Mouse (Mus musculus): ENCODE results near the gene Zc2hc1c.

The Zc2hc1c gene

DNA sequence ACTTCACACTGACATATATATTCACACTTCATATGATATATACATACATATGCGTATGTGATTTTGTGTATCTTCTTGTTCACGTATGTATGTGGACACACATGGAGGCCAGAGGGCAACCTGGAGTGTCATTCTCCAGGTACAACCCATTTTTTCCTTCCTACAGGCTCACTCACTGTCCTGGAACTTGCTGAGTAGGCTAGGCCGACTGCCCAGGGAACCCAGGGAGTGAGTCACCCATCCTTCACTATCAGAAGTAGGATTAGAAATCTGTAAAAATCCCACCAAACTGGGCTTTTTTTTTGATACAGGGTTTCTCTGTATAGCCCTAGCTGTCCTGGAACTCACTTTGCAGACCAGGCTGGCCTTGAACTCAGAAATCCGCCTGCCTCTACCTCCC is 3.4 kb upstream of the Zc2hc1c start:
- no peak for DNase-seq

DNA sequence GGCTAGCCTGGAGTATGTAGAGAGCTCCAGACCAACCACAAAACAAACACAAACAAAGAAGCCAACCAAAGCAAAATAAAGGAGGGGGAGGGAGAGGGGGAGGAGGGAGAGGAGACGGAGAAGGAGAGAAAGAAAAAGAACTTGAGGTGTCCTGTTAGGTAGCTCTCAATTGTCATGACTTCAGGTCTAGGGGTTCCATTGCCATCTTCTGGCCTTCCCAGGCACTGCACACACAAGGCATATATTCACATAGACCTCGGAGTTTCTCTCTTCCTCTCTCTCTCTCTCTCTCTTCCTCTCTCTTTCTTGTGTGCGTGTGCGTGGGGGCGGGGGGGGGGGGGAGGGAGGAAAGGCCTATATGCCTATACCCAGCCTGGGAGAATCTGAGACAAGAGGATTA is 1.4 kb upstream of the Zc2hc1c start:
- DNase-seq = peak; percentile 36 to 57

GRCm38 (mm10) chr12:85287809-85288485 is 444 bp upstream of the Zc2hc1c start, which contains the start of gene Acyp1:
Gene Acyp1, minus strand, starts transcription at chr12:85288438.
- DNase-seq = no peak

DNA sequence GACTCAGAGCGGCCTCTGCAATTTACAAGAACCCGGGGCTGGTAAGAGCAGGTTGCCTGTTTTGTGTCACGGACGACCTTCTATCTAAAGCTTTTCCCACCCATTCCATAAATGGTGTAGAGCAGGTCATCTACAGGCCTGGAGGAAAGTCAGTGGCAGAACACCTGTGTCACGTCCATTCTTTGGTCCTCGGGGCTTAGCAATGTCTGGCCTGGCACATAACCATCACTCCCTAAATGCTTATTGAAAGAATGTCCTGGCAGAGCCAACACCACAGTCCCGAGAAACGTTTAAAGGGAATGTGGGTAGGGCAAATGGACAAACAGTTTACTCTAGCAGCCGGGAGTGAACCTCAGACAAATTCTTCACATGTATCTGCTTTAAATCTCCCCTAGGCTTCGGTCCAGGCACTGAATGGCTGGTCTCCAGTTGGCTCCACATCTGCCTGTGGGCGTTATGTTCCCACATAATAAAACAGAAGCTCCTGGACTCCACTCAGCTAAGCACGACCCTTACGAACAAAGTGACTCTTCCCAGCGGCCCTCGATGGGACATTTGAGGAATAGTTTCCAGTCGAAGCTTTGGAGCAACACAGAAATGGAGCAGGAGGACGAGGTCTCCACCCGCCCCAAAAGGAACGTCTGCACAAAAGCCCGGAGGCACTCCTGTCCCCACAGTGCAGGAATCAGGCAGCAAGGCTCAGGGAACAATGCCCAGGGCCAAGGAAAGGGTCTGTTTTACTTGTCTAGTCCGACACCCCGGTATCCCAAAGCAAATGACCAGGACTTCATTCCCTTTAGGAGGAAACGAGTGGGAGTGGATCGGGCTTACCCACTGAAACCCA is 988 bp downstream of the Zc2hc1c start:
- DNase-seq = no peak

DNA sequence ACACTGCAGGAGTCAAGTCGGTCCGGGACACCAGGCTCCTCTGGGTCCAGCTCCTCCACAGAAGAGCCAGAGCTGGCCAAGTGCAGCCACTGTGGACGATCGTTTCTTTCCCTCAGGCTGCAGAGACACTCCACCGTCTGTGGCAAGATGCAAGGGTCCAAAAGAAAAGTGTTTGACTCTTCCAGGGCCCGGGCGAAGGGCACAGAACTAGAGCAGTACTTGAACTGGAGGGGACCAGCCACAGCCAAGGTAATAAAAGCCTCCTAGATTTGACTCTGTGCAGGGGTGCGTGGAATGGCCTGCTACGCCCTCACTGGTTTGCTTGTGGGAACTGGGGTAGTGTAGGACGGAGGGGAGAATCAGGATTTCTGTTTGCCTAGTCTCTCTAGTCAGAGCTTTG is 2.2 kb downstream of the Zc2hc1c start:
- DNase-seq = no peak

- DNase-seq = no peak
Observed at GRCm38 (mm10) chr12:85291541-85291940, 3.1 kb downstream of the Zc2hc1c start.

DNA sequence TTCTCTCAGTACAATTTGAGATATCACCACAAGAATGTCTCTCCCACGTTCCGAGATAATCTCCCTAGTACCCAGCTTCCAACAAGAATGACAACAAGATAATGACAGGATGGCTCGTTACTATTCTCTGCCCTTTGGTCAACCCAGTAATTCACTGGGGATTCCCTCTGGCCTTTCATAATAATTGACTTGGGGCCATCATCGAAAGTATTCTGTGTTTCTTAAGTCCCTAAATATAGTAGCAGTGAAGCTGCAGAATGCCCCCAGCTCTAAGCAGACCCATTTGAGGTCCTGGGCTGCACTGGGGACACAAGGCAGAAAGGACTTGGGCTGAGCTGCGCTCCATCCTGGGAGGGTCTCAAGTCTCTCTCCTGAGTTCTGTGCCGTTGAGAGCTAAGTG is 3.9 kb downstream of the Zc2hc1c start:
- DNase-seq = no peak

GRCm38 (mm10) chr12:85292906-85293305 is 4.5 kb downstream of the Zc2hc1c start:
- DNase-seq = no peak

DNA sequence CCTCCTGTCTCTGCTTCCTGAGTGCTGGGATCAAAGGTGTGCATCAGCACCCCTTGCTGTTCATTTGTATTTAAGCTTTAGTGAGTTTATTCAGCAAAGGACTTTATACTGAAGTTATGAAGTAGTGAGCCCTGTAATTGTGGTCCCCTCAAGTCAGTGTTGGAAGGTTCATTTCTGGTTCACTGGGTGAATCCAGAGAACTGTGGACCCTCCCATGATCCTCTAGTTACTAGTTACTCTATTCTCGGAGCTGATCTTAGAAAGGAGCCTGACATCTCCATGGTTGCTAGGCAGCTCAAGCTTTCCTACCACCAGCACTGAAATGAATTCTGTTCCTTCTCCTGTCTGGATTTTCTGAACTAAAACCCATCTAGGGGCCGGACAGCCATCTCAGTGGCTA is 7.1 kb downstream of the Zc2hc1c start:
- no peak for DNase-seq

DNA sequence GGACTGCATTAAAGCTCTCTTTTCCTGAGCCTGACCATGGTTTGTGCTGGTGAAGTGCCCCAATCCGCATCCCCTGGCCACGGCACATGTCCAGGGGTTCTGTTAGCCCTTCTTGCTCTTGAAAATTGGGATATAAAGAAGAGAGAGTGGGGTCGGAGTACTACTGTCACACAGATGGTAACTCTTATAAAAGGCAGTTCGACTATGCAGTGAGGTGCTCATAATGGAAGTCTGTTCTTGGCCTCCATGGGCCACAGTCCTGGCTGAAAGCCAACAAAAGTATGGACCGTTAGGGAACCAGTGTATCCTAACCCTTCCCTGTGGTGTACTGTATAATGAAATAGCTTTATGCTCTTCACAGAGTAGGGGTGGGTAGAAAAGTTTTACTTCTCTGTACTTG is 8.5 kb downstream of the Zc2hc1c start:
- no peak for DNase-seq

DNA sequence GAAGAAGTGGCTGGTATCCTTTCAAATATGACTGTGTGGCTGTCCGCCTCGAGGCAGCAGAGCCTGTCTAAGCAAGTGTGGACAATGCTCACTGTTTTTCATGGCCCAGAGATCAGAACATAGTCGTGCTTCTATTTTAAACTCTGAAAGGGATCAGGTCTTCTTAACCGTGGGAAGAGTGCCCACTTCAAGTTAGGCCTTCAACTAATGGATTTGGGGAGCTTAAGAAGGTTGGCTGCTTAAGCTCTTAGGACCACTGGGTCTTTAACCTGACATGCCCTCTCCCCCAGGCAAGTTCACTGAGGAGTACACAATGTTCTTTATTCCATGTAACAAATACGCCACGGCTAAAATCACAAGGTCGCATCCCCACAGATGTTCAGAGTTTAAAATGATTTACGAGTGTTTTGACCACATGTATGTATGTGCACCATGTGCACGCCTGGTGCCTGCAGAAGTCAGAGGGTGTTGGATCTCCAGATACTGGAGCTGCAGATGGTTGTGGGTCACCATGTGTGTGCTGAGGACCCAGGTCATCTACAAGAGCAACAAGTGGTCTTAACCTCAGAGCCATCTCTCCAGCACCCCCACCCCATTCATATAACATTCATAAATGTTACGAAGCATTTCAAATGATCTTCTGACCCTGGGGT is 9.1 kb downstream of the Zc2hc1c start:
- DNase-seq = no peak

DNA sequence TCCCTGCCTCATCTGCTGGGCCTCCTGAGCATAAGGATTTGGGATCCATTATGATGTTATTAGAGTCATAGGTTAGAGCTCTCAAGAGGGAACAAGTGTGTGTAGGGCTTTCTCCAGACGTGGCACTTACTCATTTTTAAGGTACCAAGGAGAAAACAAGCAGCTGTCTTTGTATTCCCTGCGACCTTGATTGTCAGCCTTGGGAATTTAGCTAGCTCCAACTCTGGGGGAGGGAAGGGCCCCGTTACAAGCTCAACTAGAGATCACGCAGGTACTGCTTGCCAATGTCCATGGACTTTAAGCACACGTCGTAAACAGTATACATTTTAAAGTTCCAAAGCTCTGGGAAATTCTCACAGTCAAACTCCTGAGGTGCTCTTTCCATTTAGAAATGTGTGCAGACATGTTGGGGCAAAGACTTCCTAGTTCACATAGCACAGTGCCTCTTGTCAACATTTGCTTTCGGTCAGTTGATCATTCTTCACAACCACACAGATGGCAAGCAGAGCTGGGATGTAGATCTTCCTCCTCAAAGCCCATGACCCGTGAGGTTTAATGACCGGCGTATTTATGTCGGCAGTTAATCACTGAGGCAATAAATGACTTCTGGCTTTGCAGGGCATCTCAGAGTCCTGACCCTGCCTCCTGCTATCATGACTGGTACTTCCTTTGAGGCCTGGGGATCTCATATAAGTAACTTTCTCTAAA is 9.9 kb downstream of the Zc2hc1c start:
- no peak for DNase-seq

DNA sequence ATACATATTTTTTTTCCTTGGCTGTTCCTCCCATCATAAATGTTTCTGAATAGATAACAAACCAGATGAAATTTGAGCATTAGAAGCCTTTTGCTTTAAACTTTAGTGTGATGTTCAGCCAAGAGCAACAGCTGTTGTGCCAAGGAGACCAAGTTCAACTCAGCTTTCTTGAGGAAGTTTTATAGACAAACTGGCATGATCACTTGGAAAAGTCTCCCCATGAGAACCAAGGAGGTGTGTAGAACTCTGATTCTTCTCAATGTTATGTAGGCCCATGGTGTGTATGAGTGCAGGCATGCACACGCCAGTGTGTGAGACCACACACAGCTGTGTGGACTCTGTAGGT is 10.4 kb downstream of the Zc2hc1c start:
- DNase-seq = no peak

DNA sequence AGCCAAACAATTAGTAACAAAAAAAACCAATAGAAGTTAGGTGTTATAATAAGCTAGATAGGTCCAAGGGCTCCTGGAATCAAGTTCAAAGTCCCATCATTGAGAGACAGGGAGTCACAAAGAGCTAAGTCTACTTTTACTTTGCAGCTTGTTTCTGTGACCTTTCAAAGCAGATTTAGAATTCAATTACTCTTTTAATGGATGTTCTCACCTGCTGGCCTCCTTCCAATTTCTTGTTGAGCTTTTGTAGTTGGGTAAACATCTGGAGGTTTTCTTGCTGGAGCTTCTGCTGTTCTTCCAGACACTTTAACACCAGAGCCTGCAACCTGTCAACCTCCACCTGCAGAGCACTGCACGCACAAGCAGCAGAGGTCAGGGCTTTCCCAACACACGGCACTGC is 14.9 kb downstream of the Zc2hc1c start:
- no peak for DNase-seq

DNA sequence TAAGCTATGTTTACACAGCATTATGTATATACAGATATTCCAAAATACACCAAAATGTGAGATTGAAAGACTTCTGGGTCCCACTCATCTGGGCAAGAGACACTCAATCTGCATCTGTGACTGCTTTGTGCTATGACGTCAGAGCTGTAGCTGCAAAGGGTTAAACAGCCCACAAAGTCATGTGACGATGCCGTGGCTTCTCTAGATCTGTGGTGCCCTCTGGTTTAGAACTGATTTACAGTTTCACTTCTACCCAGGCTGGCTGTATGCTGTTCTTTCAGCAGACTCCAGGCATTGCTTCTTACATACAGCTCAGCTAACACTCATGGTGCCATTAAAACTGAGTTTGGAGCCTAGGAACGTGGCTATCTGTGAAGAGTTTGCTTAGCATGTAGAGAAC is 16.3 kb downstream of the Zc2hc1c start:
- DNase-seq = peak; percentile 76 to 81

DNA sequence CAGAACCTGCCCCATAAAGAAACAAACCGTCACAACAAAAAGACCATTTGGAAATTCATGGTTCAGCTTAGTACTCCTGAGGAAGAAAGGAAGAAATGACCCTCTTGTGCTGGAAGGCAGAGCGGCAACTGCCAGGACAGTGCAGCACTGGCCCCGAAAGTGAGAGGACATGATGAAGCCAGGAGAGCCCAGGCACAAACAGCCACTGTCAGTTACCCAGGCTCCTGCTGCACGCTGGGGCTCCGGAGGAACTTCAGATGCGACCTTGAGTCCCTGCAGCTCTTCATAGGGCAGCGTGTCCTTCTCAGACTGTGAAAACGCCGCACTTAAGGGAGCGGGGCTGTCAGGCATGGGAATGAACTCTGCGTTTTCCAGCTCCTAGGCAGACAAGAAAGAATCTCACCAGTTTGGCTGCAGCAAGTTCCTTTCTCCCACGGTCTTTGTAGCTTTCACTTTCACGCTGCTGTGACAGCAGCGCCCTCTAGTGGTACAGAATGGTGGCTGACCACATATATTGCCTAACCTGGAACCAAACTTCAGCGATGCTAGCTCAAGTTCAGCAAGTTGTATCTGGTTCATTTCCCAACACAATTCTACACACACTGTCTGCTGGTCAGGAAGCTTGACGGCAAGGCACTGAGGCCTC is 17.0 kb downstream of the Zc2hc1c start:
- DNase-seq = peak; percentile 86 to 87

DNA sequence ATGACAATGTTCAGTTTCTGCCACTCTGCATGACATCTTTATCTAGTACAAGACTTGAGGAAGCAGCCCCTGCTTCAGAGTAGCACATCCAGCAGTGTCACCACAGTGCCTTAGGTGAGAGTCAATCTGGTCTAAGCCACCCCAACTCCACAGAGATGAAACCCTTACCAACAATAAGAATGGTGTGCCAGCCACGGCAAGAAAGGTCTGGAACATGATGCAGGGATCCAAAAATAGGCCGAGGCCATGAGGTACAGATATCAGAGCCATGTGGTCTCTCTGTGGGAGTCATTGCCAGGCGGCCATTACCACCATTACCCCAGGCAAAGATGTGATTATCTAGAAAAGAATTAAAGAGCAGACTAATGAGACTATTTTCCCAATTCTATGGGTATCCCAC is 20.3 kb downstream of the Zc2hc1c start:
- no peak for DNase-seq

- no peak for DNase-seq
Observed at GRCm38 (mm10) chr12:85330153-85330552, 41.8 kb downstream of the Zc2hc1c start.

- no peak for DNase-seq
Observed at GRCm38 (mm10) chr12:85337567-85338311, 49.3 kb downstream of the Zc2hc1c start.

DNA sequence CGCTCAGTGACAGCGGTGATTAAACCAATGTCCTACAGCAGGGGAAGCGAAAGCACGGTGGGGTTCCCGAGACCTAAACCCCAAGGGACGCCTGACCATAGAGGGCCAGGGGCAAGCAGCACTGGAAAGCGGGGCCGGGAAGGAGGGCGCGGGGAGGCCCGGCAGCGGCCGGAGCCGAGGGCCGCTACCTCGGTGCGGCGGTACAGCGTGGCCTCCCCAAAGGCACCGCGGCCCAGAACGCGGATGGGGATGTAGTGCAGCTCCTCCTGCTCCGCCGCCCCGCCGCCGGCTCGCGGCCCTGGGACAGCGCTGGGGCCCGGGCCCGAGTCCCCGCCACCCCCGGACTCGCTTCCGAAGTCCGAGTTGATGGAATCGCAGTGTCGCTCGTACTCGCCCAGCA is 50.4 kb downstream of the Zc2hc1c start:
- no peak for DNase-seq

DNA sequence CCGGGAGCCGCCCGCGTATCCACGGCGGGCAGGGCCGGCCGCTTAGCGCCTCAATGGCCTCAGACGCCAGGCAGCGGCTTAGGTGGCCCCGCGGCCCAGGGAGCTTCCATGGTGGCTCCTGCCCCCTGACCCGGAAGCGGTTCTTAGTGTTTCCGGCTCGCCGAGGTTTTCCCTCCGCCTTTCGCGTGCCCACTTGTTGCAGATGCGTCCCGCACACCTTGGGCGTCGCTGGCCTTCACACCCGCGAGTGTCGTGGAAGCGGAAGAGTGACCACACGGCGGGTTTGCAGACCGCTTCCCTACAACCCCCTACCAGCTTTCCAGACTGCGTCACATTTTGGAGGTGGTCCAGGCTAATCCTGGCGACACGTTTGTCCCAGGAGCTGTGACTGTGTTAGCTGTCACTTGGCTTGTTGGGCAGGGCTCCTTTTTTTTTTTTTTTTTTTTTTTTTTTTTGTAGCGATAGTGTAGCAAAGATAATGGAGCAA is 50.9 kb downstream of the Zc2hc1c start, which contains the start of gene Nek9:
Gene Nek9 (minus strand): TSS at position 120 of the 487 bp plus-strand sequence.
- peak; percentile 94 to 95 for DNase-seq

DNA sequence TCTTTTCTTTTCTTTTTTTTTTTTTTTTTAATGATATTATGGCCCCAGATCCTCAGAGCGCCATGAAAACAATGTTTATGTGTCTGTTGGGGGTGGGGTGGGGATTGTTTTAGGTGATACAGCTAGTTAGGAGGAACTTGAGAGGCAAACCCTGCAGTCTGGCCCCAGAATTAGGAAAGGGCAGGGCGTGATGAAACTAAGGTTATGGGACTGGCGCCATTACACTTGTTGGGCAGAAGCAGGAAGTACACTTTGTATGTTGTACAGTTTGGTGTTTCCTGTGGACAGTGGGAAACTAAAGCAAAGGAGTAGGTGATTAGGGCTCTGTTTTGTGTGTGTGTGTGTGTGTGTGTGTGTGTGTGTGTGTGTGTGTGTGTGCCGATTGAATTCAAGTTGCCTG is 51.6 kb downstream of the Zc2hc1c start:
- DNase-seq = peak; percentile 32 to 36
